Mouse (Mus musculus): ENCODE measurements at regions not wholly inside any gene's neighbourhood (a gene's known extent, or its start where the extent isn't known, plus 50 kb on each side); places are given as distances from the start of the nearest gene placed in this dataset.

DNA sequence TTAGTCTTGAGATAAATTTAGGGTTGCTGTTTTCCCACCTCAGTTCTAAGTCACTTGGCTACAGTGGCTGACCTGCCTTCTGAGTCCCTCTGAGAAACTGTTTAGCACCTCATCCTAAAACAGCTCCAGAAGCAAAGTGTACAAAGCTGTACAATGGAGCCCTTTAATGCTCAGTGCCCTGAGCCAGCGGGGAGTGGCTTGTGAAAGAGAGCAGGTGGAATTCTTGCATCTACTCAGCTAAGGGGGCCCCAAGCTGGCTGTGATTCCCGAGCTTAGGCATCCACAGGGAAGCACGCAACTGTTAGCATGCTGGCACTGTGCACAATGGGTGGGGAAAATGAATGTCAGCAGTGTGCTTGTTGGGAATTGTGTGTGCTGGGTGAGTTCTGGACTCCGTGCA is 63.2 kb upstream of the Kcnj15 start:
- Histone ChIP-seq H3K4me1 (ENCODE audit: insufficient read depth) (no peaks in the 10 kb centered on the region), H3K4me2 (no peak overlapping the region), H3K27ac (ENCODE audit: low read depth) (no peak overlapping the region), H3K36me3 (ENCODE audit: insufficient read depth) (no peaks in the 10 kb centered on the region), H3K9ac (no peak overlapping the region), H3K4me3 (ENCODE audit: low read depth, low read length) (no peak overlapping the region), H3K9me3 (ENCODE audit: low read depth, low read length) (no peaks in the 10 kb centered on the region), H3K27me3 (ENCODE audit: insufficient read depth, low read length) (no peaks in the 10 kb centered on the region)
- no peak for ATAC-seq (ENCODE audit: insufficient read depth)
- TF ChIP-seq CTCF (IDR thresholded peaks at IDR 0.05; ENCODE audit: low read depth), result no peak
- DNase-seq, result no peak
- 59% methylated on average over 4 of the region's 4 CpGs for WGBS

DNA sequence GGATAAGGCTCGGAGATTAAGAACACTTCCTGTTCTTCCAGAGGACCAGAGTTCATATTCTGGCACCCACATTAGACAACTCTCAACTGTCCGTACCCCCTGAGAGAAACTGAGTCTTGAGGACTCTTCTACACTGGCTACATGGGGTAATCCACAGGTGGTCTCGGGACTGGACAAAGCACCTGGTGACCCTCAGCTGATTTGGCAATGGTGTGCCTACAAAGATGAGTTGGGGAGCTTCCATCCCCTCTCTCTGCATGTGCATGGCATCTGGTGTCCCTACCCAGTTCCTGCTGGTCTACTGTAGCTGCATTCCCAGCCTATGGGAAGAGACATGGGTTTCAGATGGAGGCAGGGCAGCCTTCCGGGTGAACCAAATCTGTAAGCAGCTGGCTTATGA is 61.2 kb upstream of the Kcnj15 start:
- 75% methylated on average over 4 of the region's 4 CpGs for WGBS
- TF ChIP-seq CTCF (IDR thresholded peaks at IDR 0.05; ENCODE audit: low read depth), result no peak
- no peak overlapping the region for H3K9ac ChIP-seq
- no peak overlapping the region for H3K27ac ChIP-seq (ENCODE audit: low read depth)
- no peaks in the 10 kb centered on the region for H3K27me3 ChIP-seq (ENCODE audit: insufficient read depth, low read length)
- no peaks in the 10 kb centered on the region for H3K9me3 ChIP-seq (ENCODE audit: low read depth, low read length)
- H3K4me1 ChIP-seq (ENCODE audit: insufficient read depth), result no peaks in the 10 kb centered on the region
- no peaks in the 10 kb centered on the region for H3K36me3 ChIP-seq (ENCODE audit: insufficient read depth)
- H3K4me3 ChIP-seq (ENCODE audit: low read depth, low read length), result no peak overlapping the region
- H3K4me2 ChIP-seq, result no peak overlapping the region
- ATAC-seq (ENCODE audit: insufficient read depth) (no peak), DNase-seq (no peak)

DNA sequence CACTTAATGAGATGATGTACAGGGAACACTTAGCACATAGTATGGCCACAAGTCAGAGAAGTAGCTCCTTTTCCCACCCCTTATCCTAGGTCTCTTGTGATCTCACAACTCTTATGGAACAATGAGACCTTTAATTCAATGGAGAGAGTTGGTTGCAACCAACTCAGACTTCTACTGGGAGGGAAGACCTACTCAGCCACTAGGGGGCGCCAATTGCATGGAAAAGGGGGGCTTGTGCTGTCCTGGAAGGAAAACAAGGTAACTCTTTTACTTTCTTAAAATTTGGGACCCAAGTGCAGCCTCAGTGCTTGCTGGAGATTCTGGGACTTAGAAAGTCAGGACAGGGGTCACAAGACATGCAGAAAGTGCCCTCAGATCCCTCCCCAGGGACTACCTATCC is 60.7 kb upstream of the Kcnj15 start:
- Histone ChIP-seq H3K9me3 (ENCODE audit: low read depth, low read length) (no peaks in the 10 kb centered on the region), H3K27ac (ENCODE audit: low read depth) (no peak overlapping the region), H3K4me2 (no peak overlapping the region), H3K4me1 (ENCODE audit: insufficient read depth) (no peaks in the 10 kb centered on the region), H3K4me3 (ENCODE audit: low read depth, low read length) (no peak overlapping the region), H3K27me3 (ENCODE audit: insufficient read depth, low read length) (no peaks in the 10 kb centered on the region), H3K9ac (no peak overlapping the region), H3K36me3 (ENCODE audit: insufficient read depth) (no peaks in the 10 kb centered on the region)
- WGBS, result 0% methylated on average over 1 of the region's 1 CpGs
- TF ChIP-seq CTCF (IDR thresholded peaks at IDR 0.05; ENCODE audit: low read depth), result peak; percentile 91
- peak; percentile 90 for DNase-seq
- 0 out of 2 replicates have a peak, but pooled peaks have one; percentile 28 for ATAC-seq (ENCODE audit: insufficient read depth)

DNA sequence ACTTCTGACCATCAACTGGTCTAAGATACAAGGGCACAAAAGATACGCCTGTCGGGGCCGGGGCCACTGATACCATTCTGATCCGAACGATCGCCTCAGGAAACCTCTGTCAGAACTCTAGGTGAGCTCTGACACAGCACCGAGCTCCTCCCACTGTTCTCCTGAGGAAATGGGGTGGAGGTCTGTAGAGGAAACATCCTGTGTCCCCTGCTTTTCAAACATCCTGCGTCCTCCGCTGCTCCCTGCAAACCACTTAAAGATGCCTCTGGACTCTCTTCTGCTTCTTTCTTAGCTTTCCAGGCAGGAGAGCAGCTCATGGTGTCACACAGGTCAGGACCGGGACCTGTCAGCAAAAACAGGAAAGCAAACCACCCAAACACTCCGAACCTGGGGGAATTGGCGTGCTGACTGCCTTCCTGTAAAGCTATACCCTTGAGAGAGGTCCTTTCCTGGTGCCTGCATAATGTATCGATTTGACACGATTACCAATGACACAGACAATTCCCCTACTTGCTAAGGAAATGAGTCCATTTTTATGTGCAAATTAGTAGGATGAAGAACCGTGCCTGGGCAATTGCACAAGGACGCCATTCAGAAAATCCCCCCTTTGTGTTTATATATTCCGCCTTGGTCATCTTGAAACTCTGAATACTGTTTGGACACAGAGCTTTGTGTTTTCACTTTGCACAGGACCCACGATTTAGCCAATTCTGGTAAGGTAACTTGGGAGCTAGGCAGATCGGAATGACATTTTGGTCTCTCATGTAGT is 58.4 kb upstream of the Kcnj15 start:
- WGBS, result 41% methylated on average over 19 of the region's 19 CpGs
- TF ChIP-seq CTCF (IDR thresholded peaks at IDR 0.05; ENCODE audit: low read depth), result no peak
- H3K4me2 ChIP-seq, result no peak overlapping the region

DNA sequence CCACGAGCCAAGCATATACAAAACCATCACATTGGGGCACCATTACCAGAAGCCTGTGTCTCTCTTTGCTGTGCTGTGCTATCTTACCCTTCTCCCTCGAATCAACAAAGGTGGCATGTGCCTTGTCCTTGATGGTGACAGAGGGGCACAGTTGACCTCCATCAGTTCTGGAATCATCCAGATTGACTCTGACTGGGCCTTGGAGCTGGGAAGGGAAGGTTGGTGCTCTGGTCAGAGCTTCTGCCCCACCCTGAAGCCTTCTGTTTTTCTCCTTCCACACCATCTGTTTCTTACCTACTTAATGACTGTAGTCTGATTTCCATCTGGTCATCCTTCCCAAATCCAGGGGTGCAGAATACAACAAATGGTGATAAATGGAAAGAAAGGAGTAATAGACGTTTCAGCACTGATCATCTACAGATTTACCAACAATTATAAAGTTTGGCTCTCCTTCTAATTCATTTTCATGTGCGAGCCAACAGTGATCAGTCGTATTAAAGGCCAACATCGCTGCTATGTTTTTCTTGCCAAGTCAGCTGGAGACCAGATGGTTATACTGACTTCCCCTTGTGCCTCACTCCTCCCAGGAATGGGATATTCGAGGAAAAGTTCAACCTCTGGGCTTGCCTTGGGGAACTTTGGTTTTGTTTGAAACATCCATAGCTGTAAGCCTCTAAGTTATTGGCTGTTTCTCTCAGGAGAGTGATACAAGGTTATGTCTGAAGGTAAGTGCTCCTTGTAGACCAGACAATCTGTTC is 55.1 kb upstream of the Kcnj15 start:
- Histone ChIP-seq H3K9me3 (ENCODE audit: low read depth, low read length) (no peaks in the 10 kb centered on the region), H3K4me1 (ENCODE audit: insufficient read depth) (no peaks in the 10 kb centered on the region), H3K36me3 (ENCODE audit: insufficient read depth) (no peaks in the 10 kb centered on the region), H3K4me2 (no peak overlapping the region), H3K27ac (ENCODE audit: low read depth) (no peak overlapping the region), H3K9ac (no peak overlapping the region), H3K4me3 (ENCODE audit: low read depth, low read length) (no peak overlapping the region), H3K27me3 (ENCODE audit: insufficient read depth, low read length) (no peaks in the 10 kb centered on the region)
- TF ChIP-seq CTCF (IDR thresholded peaks at IDR 0.05; ENCODE audit: low read depth), result no peak
- DNase-seq (peak; percentile 44), ATAC-seq (ENCODE audit: insufficient read depth) (no peak)
- 57% methylated on average over 7 of the region's 7 CpGs for WGBS

More for the DNA sequence above, 58.4 kb upstream of the Kcnj15 start:
- Histone ChIP-seq H3K9ac (no peak overlapping the region), H3K27me3 (ENCODE audit: insufficient read depth, low read length) (no peaks in the 10 kb centered on the region), H3K4me3 (ENCODE audit: low read depth, low read length) (no peak overlapping the region), H3K4me1 (ENCODE audit: insufficient read depth) (no peaks in the 10 kb centered on the region), H3K9me3 (ENCODE audit: low read depth, low read length) (no peaks in the 10 kb centered on the region), H3K27ac (ENCODE audit: low read depth) (no peak overlapping the region), H3K36me3 (ENCODE audit: insufficient read depth) (no peaks in the 10 kb centered on the region)
- DNase-seq (no peak), ATAC-seq (ENCODE audit: insufficient read depth) (no peak)

DNA sequence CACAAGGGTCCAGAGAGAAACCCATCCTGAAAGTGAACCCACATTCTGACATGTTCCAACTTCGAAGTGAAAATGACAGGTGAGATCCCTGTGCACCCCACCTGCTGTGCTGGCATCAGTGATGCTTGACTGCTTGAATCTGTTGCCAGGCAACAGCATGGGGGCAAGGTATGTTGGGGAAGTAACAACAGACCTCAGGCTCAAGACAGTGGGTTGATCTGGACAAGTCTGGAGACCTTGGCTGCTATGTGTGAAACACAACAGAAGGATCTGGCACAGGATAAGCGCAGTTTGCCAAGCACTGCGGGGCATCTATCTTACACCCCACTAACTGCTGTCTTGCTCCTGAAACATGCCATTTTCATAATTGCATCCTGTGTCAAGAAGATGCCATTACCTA is 54.3 kb upstream of the Kcnj15 start:
- Histone ChIP-seq H3K9ac (no peak overlapping the region), H3K36me3 (ENCODE audit: insufficient read depth) (no peaks in the 10 kb centered on the region), H3K4me2 (no peak overlapping the region), H3K27ac (ENCODE audit: low read depth) (no peak overlapping the region), H3K4me3 (ENCODE audit: low read depth, low read length) (no peak overlapping the region), H3K27me3 (ENCODE audit: insufficient read depth, low read length) (no peaks in the 10 kb centered on the region), H3K9me3 (ENCODE audit: low read depth, low read length) (no peaks in the 10 kb centered on the region), H3K4me1 (ENCODE audit: insufficient read depth) (no peaks in the 10 kb centered on the region)
- ATAC-seq (ENCODE audit: insufficient read depth), result no peak
- WGBS, result 86% methylated on average over 3 of the region's 3 CpGs
- no peak for DNase-seq
- TF ChIP-seq CTCF (IDR thresholded peaks at IDR 0.05; ENCODE audit: low read depth), result no peak

DNA sequence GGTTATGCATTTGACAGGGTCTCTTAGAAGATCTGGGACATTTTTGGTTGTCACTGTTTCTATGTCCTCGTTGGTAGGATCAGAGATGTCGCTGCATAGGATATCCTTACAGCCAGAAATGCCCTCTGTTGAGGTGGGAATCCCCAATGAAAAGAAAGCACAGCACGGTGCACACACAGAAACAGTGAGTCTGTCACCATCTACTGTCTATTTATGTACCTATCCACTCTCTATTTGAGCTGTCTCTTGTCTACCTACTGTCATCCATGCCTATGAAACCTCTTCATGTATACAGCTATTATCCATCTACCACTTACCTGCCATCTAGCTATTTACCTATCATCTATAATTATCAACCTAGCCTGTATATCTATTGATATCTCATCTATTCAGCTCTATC is 53.6 kb upstream of the Kcnj15 start:
- ATAC-seq (ENCODE audit: insufficient read depth), result no peak
- no peak for TF ChIP-seq CTCF (IDR thresholded peaks at IDR 0.05; ENCODE audit: low read depth)
- H3K36me3 ChIP-seq (ENCODE audit: insufficient read depth), result no peaks in the 10 kb centered on the region

More for the DNA sequence above, 53.6 kb upstream of the Kcnj15 start:
- Histone ChIP-seq H3K9me3 (ENCODE audit: low read depth, low read length) (no peaks in the 10 kb centered on the region), H3K27me3 (ENCODE audit: insufficient read depth, low read length) (no peaks in the 10 kb centered on the region), H3K4me1 (ENCODE audit: insufficient read depth) (no peaks in the 10 kb centered on the region), H3K27ac (ENCODE audit: low read depth) (no peak overlapping the region), H3K4me2 (no peak overlapping the region), H3K9ac (no peak overlapping the region), H3K4me3 (ENCODE audit: low read depth, low read length) (no peak overlapping the region)
- WGBS, result 88% methylated on average over 3 of the region's 3 CpGs
- no peak for DNase-seq

Measured in lung, embryonic 14.5 days (tissue).